34 mouse cellular contexts compared by ENCODE assay signal in the genomic region with DNA sequence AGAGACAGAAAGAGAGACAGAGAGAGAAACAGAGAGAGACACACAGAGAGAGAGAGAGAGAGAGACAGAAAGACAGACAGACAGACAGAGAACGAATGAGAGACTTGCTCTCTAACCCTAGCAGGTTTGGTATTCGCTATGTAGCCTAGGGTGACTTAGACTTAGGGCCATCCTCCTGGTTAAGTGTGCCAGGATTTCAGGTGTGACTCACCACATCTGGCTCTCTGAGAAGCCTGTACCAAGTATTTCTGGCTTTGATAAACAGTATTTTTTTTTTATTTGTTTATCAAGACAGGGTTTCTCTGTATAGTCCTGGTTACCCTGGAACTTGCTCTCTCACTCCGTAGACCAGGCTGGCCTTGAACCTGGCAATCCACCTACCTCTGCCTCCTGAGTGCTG.
"Had no signal": no experiment of that assay in that cellular context is flagged by ENCODE, and none has a peak within 500 bp of the region (broad histone marks: within the 10 kb centered on the region; RNA-seq: fewer than 3 reads in every experiment).

No protein-coding gene starts in this region.

- H3K4me2 ChIP-seq: heart, embryonic 12.5 days; heart, embryonic 13.5 days; heart, embryonic 15.5 days; hindbrain, embryonic 12.5 days; hindbrain, embryonic 13.5 days; hindbrain, embryonic 14.5 days; hindbrain, embryonic 15.5 days; intestine, embryonic 15.5 days; kidney, embryonic 15.5 days had no signal

- H3K27ac ChIP-seq: heart, embryonic 13.5 days; heart, embryonic 15.5 days; hindbrain, embryonic 10.5 days; hindbrain, embryonic 12.5 days; hindbrain, embryonic 13.5 days; hindbrain, embryonic 14.5 days; hindbrain, embryonic 15.5 days; hindbrain, postnatal 0 days; intestine, embryonic 15.5 days; kidney, embryonic 15.5 days; kidney, postnatal 0 days; layer of hippocampus, adult 2 months; left cerebral cortex, adult 2 months had no signal

- H3K4me3 ChIP-seq: heart, embryonic 12.5 days; heart, embryonic 13.5 days; heart, embryonic 15.5 days; hindbrain, embryonic 10.5 days; hindbrain, embryonic 12.5 days; hindbrain, embryonic 13.5 days; hindbrain, embryonic 15.5 days; intestine, embryonic 15.5 days; kidney, embryonic 15.5 days; layer of hippocampus, adult 2 months; left cerebral cortex, adult 2 months had no signal

- H3K9ac ChIP-seq: heart, embryonic 12.5 days; heart, embryonic 13.5 days; heart, embryonic 15.5 days; hindbrain, embryonic 12.5 days; hindbrain, embryonic 13.5 days; hindbrain, embryonic 14.5 days; hindbrain, embryonic 15.5 days; intestine, embryonic 15.5 days; kidney, embryonic 15.5 days had no signal

- ATAC-seq: hindbrain, embryonic 16.5 days; hindbrain, postnatal 0 days; inflammation-experienced regulatory T-cells, adult 6 months; intestine, embryonic 15.5 days; intestine, embryonic 16.5 days; intestine, postnatal 0 days had no signal

- H3K36me3 ChIP-seq: heart, embryonic 12.5 days; heart, embryonic 13.5 days; heart, embryonic 15.5 days; hindbrain, embryonic 10.5 days; hindbrain, embryonic 12.5 days; hindbrain, embryonic 13.5 days; hindbrain, embryonic 15.5 days; intestine, embryonic 15.5 days; kidney, embryonic 15.5 days had no signal

- H3K9me3 ChIP-seq: heart, embryonic 12.5 days; heart, embryonic 13.5 days; heart, embryonic 15.5 days; hindbrain, embryonic 10.5 days; hindbrain, embryonic 12.5 days; hindbrain, embryonic 13.5 days; hindbrain, embryonic 15.5 days; intestine, embryonic 15.5 days; kidney, embryonic 15.5 days had no signal

- DNase-seq: heart, postnatal 10 days; heart, postnatal 14 days; heart, postnatal 36 days; heart, postnatal 4 days; kidney, adult 11 months; kidney, adult 18-20 months; kidney, adult 2 months; kidney, adult 8-10 months; kidney, adult 9 months; kidney, postnatal 10 days; kidney, postnatal 14 days; kidney, postnatal 25 days; kidney, postnatal 36 days; kidney, postnatal 4 days; layer of hippocampus, adult 9-11 months; layer of hippocampus, postnatal 36 days had no signal

- H3K4me1 ChIP-seq: heart, embryonic 12.5 days had no signal

- H3K27me3 ChIP-seq: heart, embryonic 12.5 days; heart, embryonic 13.5 days; heart, embryonic 15.5 days; hindbrain, embryonic 12.5 days; hindbrain, embryonic 13.5 days; hindbrain, embryonic 15.5 days; intestine, embryonic 15.5 days; kidney, embryonic 15.5 days had no signal
